Mouse (Mus musculus) T-helper 1 cell (primary cell): Measurements from ENCODE around the gene Cant1.
"Not testable (repeated sequence)": the region's sequence is repeated elsewhere in the genome, so short reads cannot be mapped to it uniquely, and the experiment has no call there.

Experiments
- in situ Hi-C: fragments of 300-600 bp; cut with MboI, MseI; formaldehyde crosslinking; loops from one replicate; pipeline ENCODE4 v1.15.1; 2025; ENCODE audit warnings: high pct_unique_total_duplicates

The Cant1 gene

GRCm38 (mm10) chr11:118409106-118410072 is 9.5 kb downstream of the Cant1 start:
- in situ Hi-C loops: loop anchor here (10.0 kb wide), 1 partner anchor 1825 kb away; the partner anchor contains the start of genes Aanat and Ube2o

- in situ Hi-C loops: no loop called here
Measured at GRCm38 (mm10) chr11:118408051-118408740, 10.7 kb downstream of the Cant1 start.

DNA sequence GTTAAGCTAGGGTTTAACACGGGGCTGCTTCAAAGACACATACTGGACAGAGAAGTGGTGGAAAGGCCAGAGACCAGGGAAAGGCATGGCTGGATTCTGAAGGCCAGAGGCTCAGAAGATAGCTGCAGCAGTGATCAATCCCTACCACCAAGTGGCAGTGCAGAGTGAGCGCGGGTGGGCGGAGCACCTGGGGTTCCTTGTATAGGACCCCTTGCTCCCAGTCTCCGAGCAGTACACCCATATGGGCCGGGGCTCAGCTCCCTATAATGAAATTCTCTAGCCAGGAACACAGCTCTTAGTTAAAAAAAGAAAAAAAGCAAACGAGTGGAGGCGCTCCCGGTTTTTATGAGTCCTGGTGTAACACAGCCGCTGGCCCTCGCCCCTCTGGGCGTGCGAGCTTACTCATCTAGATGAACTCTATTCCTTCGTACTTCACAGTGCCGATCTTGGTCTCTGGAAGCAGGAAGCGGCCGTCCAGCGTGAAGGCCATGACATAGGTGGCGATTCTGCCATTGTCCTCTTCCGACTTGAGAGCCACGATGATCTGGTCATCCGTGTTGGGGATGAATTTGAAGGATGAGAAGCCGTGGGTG is 11.5 kb downstream of the Cant1 start:
- in situ Hi-C loops: no loop called here

GRCm38 (mm10) chr11:118406521-118406920 is 12.4 kb downstream of the Cant1 start:
- in situ Hi-C loops: no loop called here

GRCm38 (mm10) chr11:118405311-118405710 is 13.6 kb downstream of the Cant1 start:
- in situ Hi-C loops: no loop called here

DNA sequence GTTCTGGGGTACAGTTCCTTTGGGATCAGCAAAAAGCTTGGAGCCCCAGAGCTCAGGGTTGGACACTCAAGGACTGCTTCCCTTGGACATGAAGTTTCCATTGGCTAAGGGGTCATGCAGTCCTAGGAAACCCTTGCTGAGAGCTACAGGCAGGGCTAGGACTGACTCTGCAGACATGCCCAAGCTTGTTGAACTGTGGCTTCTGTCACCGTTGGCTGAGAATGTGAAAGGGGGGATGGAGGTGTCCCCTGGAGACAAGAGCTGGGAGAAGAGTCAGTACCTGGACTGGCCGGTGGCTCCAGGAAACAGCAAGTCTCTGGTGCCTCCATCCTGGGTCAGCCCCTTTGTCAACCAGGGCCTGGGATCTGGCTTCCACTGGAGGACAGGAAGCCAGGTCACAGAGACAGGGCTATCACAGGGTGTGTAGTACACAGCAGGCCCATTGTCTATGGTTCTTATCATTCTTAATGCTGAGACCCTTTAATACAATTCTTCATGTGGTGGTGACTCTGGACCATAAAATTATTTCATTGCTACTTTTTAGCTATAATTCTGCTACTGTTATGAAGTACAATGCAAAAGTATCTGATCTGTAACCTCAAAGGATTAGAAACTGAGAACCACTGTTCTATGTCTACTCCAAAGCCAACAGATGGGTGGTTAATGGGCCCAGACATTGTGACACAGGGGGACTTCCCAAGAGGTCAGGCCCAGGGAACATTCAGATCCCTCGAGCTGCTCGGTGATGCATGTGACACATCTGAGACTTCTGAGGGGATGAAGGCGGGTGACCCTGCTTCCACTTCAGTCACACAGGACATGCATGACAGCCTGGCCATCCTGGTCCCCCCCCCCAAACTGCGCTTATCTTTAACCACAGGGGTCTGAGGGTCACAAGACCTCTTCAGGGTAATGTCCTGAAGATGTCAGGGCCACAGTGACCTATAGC is 14.7 kb downstream of the Cant1 start:
- in situ Hi-C loops: no loop called here

- in situ Hi-C loops: no loop called here
Measured at GRCm38 (mm10) chr11:118403183-118403582, 15.7 kb downstream of the Cant1 start.

DNA sequence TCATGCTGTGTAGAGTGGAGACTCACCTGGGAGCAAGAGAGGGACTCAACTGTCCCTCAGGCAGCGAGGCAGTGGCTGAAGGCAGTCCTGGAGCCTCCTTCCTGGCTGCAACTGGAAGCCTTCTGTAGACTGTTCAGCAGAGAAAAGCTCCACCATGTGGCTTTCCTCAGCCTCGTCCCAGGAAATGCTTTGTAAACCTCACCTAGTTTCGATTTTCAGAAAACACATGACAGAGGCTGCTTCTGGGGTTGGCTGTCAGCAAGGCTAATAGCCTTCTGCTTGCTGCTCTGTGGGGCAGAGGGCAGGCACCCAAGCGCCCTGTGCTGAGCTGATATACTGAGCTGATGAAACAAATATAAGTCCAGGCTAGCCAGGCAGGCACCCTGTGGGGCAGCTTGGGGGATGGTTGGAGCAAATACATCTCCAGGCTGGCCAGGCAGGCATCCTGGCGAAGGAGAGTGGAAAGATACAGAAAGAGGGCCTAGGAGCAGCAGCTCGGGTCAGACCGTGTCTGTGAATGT is 17.1 kb downstream of the Cant1 start, which contains the start of gene Lgals3bp:
Gene Lgals3bp, minus strand, starts transcription at position 333 of the 521 bp plus-strand sequence.
- in situ Hi-C loops: no loop called here

GRCm38 (mm10) chr11:118401195-118401594 is 17.7 kb downstream of the Cant1 start:
- in situ Hi-C loops: no loop called here

DNA sequence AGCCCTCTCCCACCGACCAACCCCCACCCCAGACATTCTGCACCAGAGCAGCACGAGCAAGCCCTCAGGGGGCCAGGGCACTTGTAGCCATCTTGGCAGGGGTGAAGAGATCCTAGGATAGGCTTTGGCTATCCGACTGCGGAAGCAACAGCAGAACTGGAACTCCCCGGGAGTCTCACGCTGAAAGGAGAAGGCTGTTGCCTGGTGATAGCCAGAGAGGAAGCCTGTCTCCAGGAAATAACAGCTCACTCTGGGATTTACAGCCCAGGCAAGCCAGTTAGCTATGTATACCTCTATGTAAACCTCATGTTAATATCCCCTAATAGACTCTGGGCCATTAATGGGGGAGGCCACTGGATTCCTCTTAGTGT is 18.3 kb downstream of the Cant1 start:
- in situ Hi-C loops: no loop called here

DNA sequence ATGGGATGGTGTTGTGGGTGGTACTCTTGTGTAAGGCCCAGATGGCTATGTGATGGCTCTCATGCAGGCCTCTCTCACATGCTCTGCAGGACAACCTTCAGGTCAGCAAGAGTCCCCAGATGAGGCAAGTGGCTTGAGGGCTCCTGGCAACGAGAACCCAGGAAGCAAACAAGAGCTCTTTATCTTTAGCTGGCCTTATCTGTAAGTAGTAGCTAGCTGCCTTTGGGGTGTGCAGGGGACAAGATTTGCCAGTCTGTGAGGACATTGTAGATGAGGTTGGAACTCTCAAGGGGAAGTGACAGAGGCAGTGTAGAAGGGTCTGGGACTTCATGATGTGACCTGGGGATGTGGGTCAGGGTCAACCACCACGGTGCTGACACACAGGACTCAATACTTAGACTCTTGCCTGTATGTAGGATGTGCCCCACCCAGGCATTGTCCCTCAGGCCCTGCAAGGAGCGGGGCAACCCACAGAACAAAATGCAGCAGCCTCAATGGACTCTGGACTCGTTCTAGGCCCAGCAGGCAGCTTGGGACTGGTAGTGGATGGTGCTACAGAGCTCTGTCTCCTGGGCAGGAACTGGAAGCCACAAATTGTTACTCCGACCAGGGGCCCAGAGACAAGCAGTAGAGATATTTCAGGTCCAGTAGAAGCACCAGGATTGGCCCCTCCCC is 18.9 kb downstream of the Cant1 start:
- in situ Hi-C loops: no loop called here

DNA sequence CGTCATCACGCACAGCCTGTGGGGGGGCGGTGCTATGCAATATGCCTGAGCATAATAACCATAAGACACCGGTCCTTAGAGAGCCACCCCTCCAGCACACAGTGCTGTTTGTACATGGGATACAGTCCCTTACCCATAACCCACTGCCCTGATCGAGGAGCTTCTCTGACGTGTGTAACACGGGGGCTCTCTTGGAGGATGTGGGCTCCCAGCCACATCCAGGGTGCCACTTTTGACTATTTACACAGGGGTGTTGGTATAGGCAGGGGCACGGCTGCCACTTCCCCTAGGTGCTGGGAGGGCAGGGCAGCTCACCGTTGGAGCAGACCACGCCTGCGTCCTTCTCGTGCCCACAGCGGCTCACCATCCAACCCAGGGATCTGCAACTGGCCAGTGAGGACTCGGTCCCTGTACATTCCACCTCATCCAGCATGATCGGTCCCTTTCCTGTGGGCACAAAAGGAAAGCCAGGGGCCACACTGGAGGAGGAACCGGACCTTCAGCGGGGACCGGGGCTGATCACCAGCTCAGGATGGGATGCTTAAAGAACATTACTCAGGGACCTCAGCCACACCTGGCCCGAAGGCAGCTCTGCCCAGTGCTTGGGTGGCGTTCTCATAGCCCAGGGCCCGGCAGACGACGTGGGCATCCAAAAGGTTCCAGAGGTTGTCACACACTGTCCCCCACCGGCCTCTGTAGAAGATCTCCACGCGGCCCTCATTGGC is 20.9 kb downstream of the Cant1 start:
- in situ Hi-C loops: no loop called here

DNA sequence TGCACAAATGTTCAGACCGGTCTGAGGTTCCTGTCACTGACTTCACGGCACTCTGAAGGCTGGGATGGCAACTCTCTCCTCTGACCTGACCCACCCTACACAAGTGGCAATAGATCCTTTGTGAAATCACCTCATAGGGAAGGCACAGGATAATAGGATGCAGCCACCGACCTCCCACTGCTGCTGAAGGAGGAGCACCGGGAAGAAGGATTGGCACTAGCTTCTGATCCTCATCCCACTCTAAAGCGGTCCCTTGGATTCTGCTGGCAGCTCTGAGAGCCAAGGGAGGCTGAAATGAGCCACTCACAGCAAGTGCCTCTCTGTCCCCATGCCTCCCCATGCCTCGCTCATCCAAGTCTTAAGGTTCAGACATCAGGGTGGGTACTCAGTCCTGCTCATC is 24.3 kb downstream of the Cant1 start:
- in situ Hi-C loops: no loop called here

GRCm38 (mm10) chr11:118393991-118394390 is 24.9 kb downstream of the Cant1 start:
- in situ Hi-C loops: no loop called here

DNA sequence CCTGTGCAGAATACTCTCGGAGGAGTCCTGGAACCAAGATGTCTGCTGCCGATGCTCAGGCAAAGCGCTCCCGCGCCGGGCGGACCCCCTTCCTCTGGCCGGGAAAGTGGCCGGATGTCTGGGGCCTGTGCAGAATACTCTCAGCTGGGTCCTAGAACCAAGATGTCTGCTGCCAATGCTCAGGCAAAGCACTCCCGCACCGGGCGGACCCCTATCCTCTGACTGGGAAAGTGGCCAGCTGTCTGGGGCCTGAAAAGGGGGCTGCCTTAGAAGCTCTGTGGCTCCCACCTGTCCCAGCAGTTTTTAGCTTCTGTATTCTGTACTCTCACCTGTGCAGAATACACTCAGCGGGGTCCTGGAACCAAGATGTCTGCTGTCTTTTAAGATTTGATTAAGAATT is 31.1 kb downstream of the Cant1 start:
- in situ Hi-C loops: not testable (repeated sequence)

GRCm38 (mm10) chr11:118379251-118380009 is 39.5 kb downstream of the Cant1 start:
- in situ Hi-C loops: loop anchor here (10.0 kb wide), 1 partner anchor 55 kb away; no protein-coding TSS in a partner anchor

DNA sequence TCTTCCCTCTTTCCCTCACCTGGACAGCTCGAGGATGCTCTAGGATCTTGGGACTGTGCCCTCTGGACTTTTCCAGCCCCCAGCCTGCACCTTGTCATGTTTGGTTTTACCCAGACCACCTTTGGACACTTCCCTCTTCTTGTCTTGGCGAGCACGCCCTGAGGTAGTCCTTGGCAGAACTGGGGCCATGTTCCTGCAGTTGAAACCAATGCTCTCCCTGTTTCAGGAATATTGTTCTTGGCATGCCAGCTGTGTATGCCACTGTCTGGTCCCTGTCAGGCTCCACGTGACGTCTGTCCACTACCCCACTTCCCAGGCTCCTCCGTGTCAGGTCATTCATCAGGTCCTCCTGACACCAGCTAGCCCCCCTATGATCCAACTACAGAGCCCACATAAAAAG is 40.2 kb downstream of the Cant1 start:
- in situ Hi-C loops: loop anchor here (10.0 kb wide), 1 partner anchor 54 kb away; no protein-coding TSS in a partner anchor

DNA sequence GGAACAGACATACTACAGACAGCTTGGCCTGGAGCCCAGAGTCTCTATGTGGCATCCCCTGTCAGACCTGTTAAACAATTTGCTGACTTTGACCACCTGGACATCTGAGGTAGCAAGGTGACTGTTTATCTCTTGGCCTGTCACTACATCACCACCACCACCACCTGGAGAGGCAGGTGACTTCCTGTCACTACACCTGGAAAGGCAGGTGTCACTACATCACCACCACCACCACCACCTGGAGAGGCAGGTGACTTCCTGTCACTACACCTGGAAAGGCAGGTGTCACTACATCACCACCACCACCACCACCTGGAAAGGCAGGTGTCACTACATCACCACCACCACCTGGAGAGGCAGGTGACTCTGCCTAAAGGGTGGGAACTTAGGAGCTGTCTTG is 42.6 kb downstream of the Cant1 start:
- in situ Hi-C loops: loop anchor here (10.0 kb wide), 1 partner anchor 52 kb away; no protein-coding TSS in a partner anchor

- in situ Hi-C loops: loop anchor here (10.0 kb wide), 1 partner anchor 51 kb away; no protein-coding TSS in a partner anchor
Measured at GRCm38 (mm10) chr11:118375881-118376280, 43.0 kb downstream of the Cant1 start.
